23 mouse cellular contexts compared by ENCODE assay signal in genomic region chr8:11643123-11643522, GRCm38 (mm10). TPM values are rescaled to one million over a fixed set of nuclear protein-coding genes. Genes with fewer than 3 reads are reported as not detected.
DNase-seq lines count a peak whose midpoint lies in the region; ATAC-seq and TF ChIP-seq lines count a peak whose summit lies in the region.
"Had no signal": no experiment of that assay in that cellular context is flagged by ENCODE, and none has a peak within 500 bp of the region (broad histone marks: within the 10 kb centered on the region; RNA-seq: fewer than 3 reads in every experiment).

No protein-coding gene starts in this region.

- 59% methylated on average over 2 of the region's 2 CpGs for WGBS in limb, embryonic 11.5 days
- WGBS in limb, embryonic 10.5 days, result 85% methylated on average over 2 of the region's 2 CpGs
- 43% methylated on average over 2 of the region's 2 CpGs for WGBS in limb, embryonic 12.5 days
- 74% methylated on average over 2 of the region's 2 CpGs for WGBS in intestine, embryonic 16.5 days

- H3K9me3 ChIP-seq in limb, embryonic 11.5 days (ENCODE audit: control insufficient read depth, low read length), result no peaks in the 10 kb centered on the region
- H3K9me3 ChIP-seq in limb, embryonic 10.5 days (replicated peaks), result no peaks in the 10 kb centered on the region
- H3K9me3 ChIP-seq in limb, embryonic 12.5 days, result peaks cover 5% of the 10 kb centered on the region; the same call in 1 of the 2 replicates
- peaks cover 3% of the 10 kb centered on the region; the same call in 1 of the 2 replicates for H3K9me3 ChIP-seq in intestine, embryonic 16.5 days (ENCODE audit: control insufficient read depth, low read length)
- H3K9me3 ChIP-seq: heart, embryonic 12.5 days; midbrain, embryonic 12.5 days had no signal

- intact Hi-C loops in gastrocnemius, adult 2 months (cut with DNase I), result no loop called here

- H3K27me3 ChIP-seq in limb, embryonic 11.5 days (ENCODE audit: control insufficient read depth, insufficient read depth, low read length), result no peaks in the 10 kb centered on the region
- H3K27me3 ChIP-seq in limb, embryonic 10.5 days (ENCODE audit: low read depth, poor library complexity, severe bottlenecking), result no peaks in the 10 kb centered on the region
- H3K27me3 ChIP-seq in limb, embryonic 12.5 days, result no peaks in the 10 kb centered on the region
- H3K27me3 ChIP-seq in intestine, embryonic 16.5 days (replicated peaks; ENCODE audit: control insufficient read depth, insufficient read depth, low read length), result no peaks in the 10 kb centered on the region
- H3K27me3 ChIP-seq: heart, embryonic 12.5 days; kidney, embryonic 15.5 days; midbrain, embryonic 12.5 days; Patski had no signal

- ATAC-seq in limb, embryonic 11.5 days (ENCODE audit: insufficient number of reproducible peaks, low FRiP score, low TSS enrichment, low read depth), result 0 out of 2 replicates have a peak, but pooled peaks have one; percentile 17
- no peak for ATAC-seq in limb, embryonic 12.5 days (ENCODE audit: insufficient number of reproducible peaks, insufficient read depth, low FRiP score, low TSS enrichment, low read depth)
- no peak for ATAC-seq in intestine, embryonic 16.5 days
- ATAC-seq: activated CD4-positive, CD25-positive, alpha-beta regulatory T cell, adult 4 months; Patski had no signal

- no peak overlapping the region for H3K27ac ChIP-seq in gastrocnemius, adult 2 months
- H3K27ac ChIP-seq in limb, embryonic 11.5 days (replicated peaks; ENCODE audit: low read depth, low read length), result no peak overlapping the region
- no peak overlapping the region for H3K27ac ChIP-seq in limb, embryonic 10.5 days
- 0 out of 2 replicates have a peak overlapping the region, but pooled peaks have one; percentile 3 for H3K27ac ChIP-seq in limb, embryonic 12.5 days
- H3K27ac ChIP-seq in intestine, embryonic 16.5 days (ENCODE audit: low read length), result no peak overlapping the region
- H3K27ac ChIP-seq: kidney, embryonic 15.5 days; macrophage; midbrain, embryonic 12.5 days had no signal

- H3K4me1 ChIP-seq in limb, embryonic 11.5 days (ENCODE audit: control insufficient read depth, insufficient read depth, low read length), result 0 out of 2 replicates have a peak, but pooled peaks cover 2% of the 10 kb centered on the region
- H3K4me1 ChIP-seq in limb, embryonic 10.5 days, result peaks cover 19% of the 10 kb centered on the region
- peaks cover 25% of the 10 kb centered on the region for H3K4me1 ChIP-seq in limb, embryonic 12.5 days (replicated peaks)
- no peaks in the 10 kb centered on the region for H3K4me1 ChIP-seq in intestine, embryonic 16.5 days (ENCODE audit: control insufficient read depth, insufficient read depth, low read length)
- H3K4me1 ChIP-seq: heart, embryonic 12.5 days; midbrain, embryonic 12.5 days had no signal

- H3K36me3 ChIP-seq in limb, embryonic 11.5 days (ENCODE audit: control insufficient read depth, insufficient read depth, low read length), result no peaks in the 10 kb centered on the region
- H3K36me3 ChIP-seq in limb, embryonic 10.5 days, result peaks cover 12% of the 10 kb centered on the region; the same call in 1 of the 2 replicates
- no peaks in the 10 kb centered on the region for H3K36me3 ChIP-seq in limb, embryonic 12.5 days
- H3K36me3 ChIP-seq in intestine, embryonic 16.5 days (ENCODE audit: control insufficient read depth, insufficient read depth, low read length), result no peaks in the 10 kb centered on the region

- no peak overlapping the region for H3K9ac ChIP-seq in limb, embryonic 11.5 days (ENCODE audit: low read length)
- no peak overlapping the region for H3K9ac ChIP-seq in limb, embryonic 12.5 days (replicated peaks)
- no peak overlapping the region for H3K9ac ChIP-seq in intestine, embryonic 16.5 days (ENCODE audit: low read depth, low read length)
- H3K9ac ChIP-seq: heart, embryonic 12.5 days; kidney, embryonic 15.5 days; midbrain, embryonic 12.5 days had no signal

- TF ChIP-seq CTCF in gastrocnemius, adult 2 months (IDR thresholded peaks at IDR 0.05), result no peak

- H3K4me3 ChIP-seq in gastrocnemius, adult 2 months, result no peak overlapping the region
- no peak overlapping the region for H3K4me3 ChIP-seq in limb, embryonic 11.5 days (ENCODE audit: low read depth, low read length)
- no peak overlapping the region for H3K4me3 ChIP-seq in limb, embryonic 10.5 days
- no peak overlapping the region for H3K4me3 ChIP-seq in limb, embryonic 12.5 days (replicated peaks)
- no peak overlapping the region for H3K4me3 ChIP-seq in intestine, embryonic 16.5 days (ENCODE audit: low read length)
- H3K4me3 ChIP-seq: heart, embryonic 12.5 days; kidney, embryonic 15.5 days; midbrain, embryonic 12.5 days had no signal

- no peak overlapping the region for H3K4me2 ChIP-seq in limb, embryonic 11.5 days (ENCODE audit: low read depth, severe bottlenecking)
- H3K4me2 ChIP-seq in limb, embryonic 12.5 days, result no peak overlapping the region
- H3K4me2 ChIP-seq in intestine, embryonic 16.5 days (ENCODE audit: low read depth, low read length), result no peak overlapping the region
- H3K4me2 ChIP-seq: heart, embryonic 12.5 days; kidney, embryonic 15.5 days; midbrain, embryonic 12.5 days had no signal

- peak; percentile 65 for DNase-seq in gastrocnemius, adult 2 months
- no peak for DNase-seq in gastrocnemius, postnatal 25 days
- DNase-seq in limb, embryonic 11.5 days (ENCODE audit: low spot score), result no peak
- DNase-seq in limb, embryonic 10.5 days (ENCODE audit: low spot score), result no peak
- peak; percentile 22 for DNase-seq in 416B (ENCODE audit: low read depth)
- DNase-seq: adrenal gland, postnatal 25 days; cerebellum, adult 9-10 months; heart, postnatal 36 days; lung, adult 2 months; thymus, postnatal 4 days had no signal

RNA-seq across cellular contexts. Expression of gene Ankrd10, which starts 7.6 kb away (rescaled TPM):
- total RNA-seq in gastrocnemius, adult 2 months (2021), result 10 to 100 TPM; 15.3 to 16.0 TPM
- total RNA-seq in gastrocnemius, postnatal 25 days (2021), result 10 to 100 TPM; 18.0 to 19.9 TPM
- polyA plus RNA-seq in limb, embryonic 11.5 days (2014; fragmentation: Nextera tagmentation; extraction: Ambion mirVana), result 145 and 146 TPM in 2 replicates
- polyA plus RNA-seq in limb, embryonic 10.5 days (2016; fragmentation: Nextera tagmentation; extraction: Ambion mirVana), result 146 and 157 TPM in 2 replicates
- polyA plus RNA-seq in limb, embryonic 12.5 days (2016; fragmentation: Nextera tagmentation; extraction: Ambion mirVana), result 151 and 164 TPM in 2 replicates
- polyA plus RNA-seq in intestine, embryonic 16.5 days (2015; fragmentation: Nextera tagmentation; extraction: Ambion mirVana), result 68.9 and 73.5 TPM in 2 replicates

RNA-seq across cellular contexts. Expression of gene 1700016D06Rik, which starts 57.7 kb away (rescaled TPM):
- not detected for total RNA-seq in gastrocnemius, adult 2 months (2021)
- total RNA-seq in gastrocnemius, postnatal 25 days (2021), result not detected
- polyA plus RNA-seq in limb, embryonic 11.5 days (2014; fragmentation: Nextera tagmentation; extraction: Ambion mirVana), result not detected in 2 replicates
- 0.21 TPM in 1 of 2 replicates, not detected in the other for polyA plus RNA-seq in limb, embryonic 10.5 days (2016; fragmentation: Nextera tagmentation; extraction: Ambion mirVana)
- not detected in 2 replicates for polyA plus RNA-seq in limb, embryonic 12.5 days (2016; fragmentation: Nextera tagmentation; extraction: Ambion mirVana)
- polyA plus RNA-seq in intestine, embryonic 16.5 days (2015; fragmentation: Nextera tagmentation; extraction: Ambion mirVana), result not detected in 2 replicates
- total RNA-seq: adrenal gland, postnatal 25 days; gastrocnemius, postnatal 4 days; heart, postnatal 36 days; left cerebral cortex, adult 8-10 months; liver, adult 2 months had no signal
- polyA plus RNA-seq: C2C12; frontal cortex, adult 2 months; heart, embryonic 12.5 days; kidney, embryonic 15.5 days; liver, adult 2 months; lung, adult 2 months; macrophage; Patski had no signal

Comparison
In these comparisons a context has a peak if more than half of its experiments do, and no peak if none do; other contexts are left out.
1. DNase-seq: peak in gastrocnemius, adult 2 months (single experiment) and 416B (single experiment); none in gastrocnemius, postnatal 25 days (single experiment), limb, embryonic 11.5 days (single experiment) and limb, embryonic 10.5 days (single experiment).